Mouse (Mus musculus) thymus, postnatal 0 days (tissue): Measurements from ENCODE around the gene Odf3l1. TPM values are rescaled to one million over a fixed set of nuclear protein-coding genes. Genes with fewer than 3 reads are reported as not detected.
A peak's percentile ranks its signal among the peaks of the same experiment; 100 is the strongest.
"Not testable (repeated sequence)": the region's sequence is repeated elsewhere in the genome, so short reads cannot be mapped to it uniquely, and the experiment has no call there.

ENCODE experiments used
- DNase-seq: peaks from one replicate; pipeline ENCODE4 v3.0.0-alpha.2; 2015; ENCODE audit warnings: low spot score
- polyA plus RNA-seq: library from polyadenylated mRNA; unstranded; fragments of >200 nt; fragmentation: Nextera tagmentation; extraction: Ambion mirVana; gene quantifications from 2 replicates; pipeline ENCODE4 v1.2.1, GENCODE M21; 2015

Odf3l1 gene
- 0.13 TPM in 1 of 2 replicates, not detected in the other for polyA plus RNA-seq

DNA sequence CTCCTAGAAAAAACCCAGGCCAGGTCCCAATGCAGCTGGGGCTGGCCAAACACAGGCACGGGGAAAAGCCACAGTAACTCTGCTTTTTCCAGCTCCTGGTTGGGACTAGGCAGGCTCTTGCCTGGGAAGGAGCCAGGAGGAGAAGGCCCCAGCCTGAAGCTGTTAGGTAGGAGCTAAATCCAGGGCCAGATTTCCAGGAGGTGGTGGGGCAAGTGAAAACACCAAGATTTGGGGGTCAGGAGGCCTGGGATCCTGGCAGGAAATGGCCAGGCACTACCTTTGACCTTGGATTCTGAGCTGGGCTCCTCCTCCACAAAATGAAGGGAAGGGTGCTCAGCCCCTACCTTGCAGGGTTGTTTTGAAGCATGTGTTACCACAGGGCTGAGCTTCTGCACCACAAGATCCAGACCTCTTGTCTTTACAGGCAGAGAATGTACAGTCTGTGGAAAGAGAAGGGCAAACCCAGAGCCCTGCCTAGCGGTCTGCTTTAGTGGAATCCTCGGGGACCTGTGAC is at the start of gene Odf3l1:
Odf3l1 (minus strand) TSS at position 464 of the 514 bp plus-strand sequence.
- no peak for DNase-seq

DNA sequence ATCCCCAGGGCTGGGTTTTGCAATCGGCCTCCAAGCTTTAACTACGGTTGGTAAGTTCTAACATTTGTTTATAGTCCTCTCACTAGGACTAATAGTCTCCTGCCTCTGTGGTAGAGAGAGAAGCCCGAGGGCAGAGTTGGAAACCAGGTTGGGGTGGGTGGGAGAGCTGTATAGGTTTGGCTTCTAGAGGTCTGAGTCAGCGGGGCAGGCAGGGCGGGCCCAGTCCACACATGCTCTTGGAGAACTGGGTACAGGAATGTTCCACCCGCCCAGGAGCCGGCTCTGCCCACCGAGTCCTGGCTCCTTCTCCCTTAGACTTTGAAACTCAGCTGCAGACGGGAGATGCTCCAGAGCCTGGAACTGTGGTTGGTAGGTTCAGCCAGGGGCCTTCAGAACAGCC is 49.5 kb upstream of the Odf3l1 start:
- DNase-seq, result no peak

DNA sequence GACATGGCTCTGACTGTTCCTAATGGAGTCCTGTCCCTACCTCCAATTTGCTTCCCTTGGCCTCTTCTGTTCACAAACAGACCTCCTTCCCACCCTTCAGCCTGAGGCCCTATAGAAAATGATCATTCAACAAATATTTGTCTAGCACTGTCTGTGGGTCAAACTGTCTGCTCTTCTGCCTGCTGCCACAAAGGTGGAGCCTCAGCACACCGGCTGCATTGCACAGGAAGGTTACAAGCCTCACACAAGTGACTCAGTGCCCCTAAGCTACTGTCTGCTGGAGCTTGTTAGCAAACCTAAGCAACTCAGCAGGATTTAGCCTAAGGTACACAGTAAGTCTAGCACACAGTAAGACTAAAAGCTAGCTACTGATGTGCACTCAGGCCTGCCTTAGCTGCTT is 46.5 kb upstream of the Odf3l1 start:
- no peak for DNase-seq

DNA sequence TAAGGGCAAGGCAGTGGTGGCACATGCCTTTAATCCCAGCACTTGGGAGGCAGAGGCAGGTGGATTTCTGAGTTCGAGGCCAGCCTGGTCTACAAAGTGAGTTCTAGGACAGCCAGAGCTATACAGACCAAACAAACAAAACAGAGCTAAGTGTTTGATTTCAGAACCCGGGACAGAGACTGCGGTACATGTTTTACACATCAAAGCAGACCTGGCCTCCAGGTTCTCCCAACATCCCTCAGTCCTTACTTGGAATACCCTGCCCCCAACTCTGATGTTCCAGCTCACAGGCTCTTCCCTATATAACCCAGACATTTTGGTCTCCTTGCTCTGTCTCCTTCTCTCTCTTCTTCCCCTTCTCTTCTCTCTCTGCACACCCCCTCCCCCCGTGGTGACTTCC is 45.5 kb upstream of the Odf3l1 start:
- DNase-seq, result not testable (repeated sequence)

DNA sequence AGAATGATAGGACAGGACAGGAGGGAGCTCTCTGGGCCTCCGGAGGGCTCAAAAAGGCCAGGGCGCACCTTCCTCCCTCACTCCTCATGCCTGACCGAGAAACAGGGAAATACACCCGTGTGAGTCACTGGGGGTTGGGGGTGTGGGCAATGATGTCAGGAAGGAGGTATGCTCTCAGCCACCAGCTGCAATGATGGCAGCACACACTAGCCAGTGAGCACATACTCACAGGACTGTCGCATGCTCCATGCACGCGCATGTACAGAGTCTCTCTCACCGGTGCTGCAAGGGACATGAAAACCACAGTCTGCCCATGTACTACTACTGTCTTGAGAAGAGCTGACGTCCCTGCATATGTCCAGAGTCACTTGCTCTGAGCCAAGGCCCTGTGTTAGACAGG is 43.1 kb upstream of the Odf3l1 start:
- DNase-seq, result no peak

GRCm38 (mm10) chr9:56903662-56904061 is 39.2 kb upstream of the Odf3l1 start:
- no peak for DNase-seq

DNA sequence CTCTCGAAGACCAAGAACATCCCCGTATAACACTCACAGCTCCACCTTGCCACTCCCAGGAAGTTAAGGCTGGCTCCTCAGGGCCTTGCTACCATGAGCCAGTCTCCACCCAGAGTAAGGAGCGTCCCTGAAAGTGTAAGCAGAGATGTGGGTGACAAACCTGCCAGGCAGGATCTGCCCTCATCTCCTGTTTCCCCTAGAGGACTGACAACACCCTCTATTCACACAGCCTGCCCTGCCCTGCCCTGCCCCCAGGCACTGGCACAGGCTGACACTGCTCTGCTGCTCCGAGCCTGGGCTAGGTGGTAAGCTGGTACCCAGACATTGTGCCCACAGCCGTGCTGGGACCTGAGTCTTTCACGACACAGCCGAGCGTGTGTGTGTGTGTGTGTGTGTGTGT is 36.7 kb upstream of the Odf3l1 start:
- DNase-seq, result no peak

- peak; percentile 10 for DNase-seq
Observed at GRCm38 (mm10) chr9:56900571-56900970, 36.1 kb upstream of the Odf3l1 start.

GRCm38 (mm10) chr9:56900060-56900459 is 35.6 kb upstream of the Odf3l1 start:
- no peak for DNase-seq

DNA sequence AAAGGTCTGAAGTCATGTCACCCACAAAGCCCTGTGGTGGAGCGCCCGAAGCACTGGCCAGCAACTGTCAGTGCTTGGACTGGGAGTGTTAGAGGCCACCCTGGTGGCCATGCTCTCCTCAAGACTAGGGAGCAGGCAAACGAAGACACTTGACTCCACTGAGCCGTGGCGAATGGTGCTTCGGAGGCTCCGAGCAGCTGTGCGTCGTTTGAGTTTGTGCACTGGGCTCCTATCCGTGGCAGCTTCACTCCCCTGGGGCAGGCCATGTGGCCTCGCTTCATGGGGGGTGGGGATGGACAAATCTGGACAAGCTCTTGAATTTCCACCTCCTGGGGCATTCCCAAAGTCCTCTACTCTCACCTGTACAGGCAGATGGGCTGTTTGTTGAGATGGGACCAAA is 34.9 kb upstream of the Odf3l1 start:
- DNase-seq, result no peak

DNA sequence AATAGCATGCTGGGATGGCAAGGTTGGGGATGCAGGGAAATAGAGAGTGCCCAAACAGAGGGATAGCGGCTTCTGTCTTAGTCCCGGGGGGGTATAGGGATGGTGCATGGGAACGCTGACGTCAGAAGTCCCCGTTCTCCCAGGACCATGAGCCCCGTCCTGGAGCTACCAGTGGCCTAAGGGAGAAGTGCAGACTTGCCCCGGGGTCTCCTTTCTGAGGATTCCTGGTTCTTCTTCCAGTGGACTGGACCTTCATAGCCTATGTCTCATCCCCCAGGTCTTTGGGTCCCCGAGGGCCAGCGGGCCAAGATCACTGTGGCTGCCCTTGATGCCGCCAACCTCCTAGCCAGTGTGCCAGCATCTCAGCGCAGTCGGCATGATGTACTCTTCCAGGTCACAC is 32.3 kb upstream of the Odf3l1 start:
- DNase-seq, result no peak

DNA sequence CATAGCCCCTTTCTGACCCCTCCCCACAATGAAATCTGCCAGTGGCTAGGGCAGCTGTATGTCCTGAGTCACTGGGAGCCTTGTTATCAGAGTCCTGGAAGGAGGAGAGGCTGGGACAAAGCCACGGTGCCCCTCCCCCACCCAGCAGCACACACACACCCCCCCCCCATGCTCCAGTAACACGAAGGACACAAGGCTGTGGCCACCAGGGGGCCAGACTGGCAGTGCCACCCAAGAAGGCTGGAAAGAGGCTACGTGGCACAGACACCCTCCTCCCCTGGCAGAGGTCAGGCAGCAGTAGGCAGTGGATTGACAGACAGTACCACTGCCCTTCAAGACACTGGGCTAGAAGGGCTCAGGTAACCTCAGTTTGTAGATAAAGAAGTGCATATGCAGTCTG is 29.5 kb upstream of the Odf3l1 start:
- peak; percentile 10 for DNase-seq

DNA sequence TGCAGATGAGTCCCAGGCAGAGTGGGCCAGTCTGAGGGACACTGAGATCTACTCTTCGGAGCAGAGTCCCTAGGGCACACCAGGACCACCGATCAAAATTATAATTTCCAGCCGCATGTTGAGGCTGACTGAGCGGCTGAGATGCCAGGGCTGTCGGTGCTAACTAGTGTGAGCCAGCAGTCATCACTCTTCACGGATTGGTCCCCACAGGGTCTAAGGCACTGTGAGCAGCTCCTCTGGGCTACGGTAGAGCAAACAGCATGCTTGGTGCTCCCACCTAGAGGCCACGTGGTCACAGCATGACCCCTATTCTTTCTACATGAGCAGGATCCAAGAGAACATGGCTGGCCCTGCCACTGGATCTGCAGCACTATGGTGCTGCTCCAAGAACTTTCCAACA is 28.8 kb upstream of the Odf3l1 start:
- no peak for DNase-seq

DNA sequence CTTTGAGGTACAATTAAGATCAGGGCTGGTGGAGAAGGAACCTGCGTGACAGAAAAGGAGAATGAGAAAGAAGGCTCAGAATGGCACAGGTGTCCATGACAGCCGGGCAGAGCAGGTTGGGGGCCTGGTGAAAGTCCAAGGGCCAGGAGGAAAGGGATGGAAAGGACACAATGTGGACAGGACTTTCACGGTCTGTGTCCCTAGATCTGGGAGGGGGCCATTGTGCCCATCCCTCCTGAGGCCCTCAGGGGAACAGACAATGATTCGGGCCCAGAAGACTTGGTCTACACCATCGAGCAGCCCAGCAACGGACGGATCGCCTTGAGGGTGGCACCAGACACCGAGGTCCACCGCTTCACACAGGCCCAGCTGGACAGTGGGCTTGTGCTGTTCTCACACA is 27.6 kb upstream of the Odf3l1 start:
- no peak for DNase-seq

DNA sequence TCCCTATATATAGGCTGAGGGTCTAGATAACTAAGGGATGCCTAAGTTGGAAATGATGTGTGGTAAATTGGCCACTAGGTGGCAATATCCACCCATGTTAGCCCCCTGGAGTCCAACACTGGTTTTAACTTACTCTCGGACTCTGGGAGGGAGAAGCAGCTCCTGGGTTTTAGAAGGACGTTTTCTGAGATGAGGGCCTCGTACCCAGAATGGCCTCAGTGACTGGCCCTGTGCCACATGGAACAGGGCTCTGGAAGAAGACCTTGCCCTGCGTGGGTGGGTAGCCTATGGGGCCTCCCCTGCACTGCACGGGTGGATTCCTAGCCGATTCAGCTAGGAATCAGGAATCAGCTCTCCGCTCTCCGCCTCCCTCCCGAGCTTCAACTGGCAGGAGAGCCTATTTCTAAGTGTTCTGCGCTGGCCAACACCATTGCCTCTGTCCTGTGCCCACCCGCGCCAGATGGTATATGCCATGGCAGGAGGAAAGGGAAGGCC is 27.1 kb upstream of the Odf3l1 start:
- DNase-seq, result peak; percentile 74

GRCm38 (mm10) chr9:56890522-56891250 is 26.2 kb upstream of the Odf3l1 start:
- DNase-seq, result no peak

DNA sequence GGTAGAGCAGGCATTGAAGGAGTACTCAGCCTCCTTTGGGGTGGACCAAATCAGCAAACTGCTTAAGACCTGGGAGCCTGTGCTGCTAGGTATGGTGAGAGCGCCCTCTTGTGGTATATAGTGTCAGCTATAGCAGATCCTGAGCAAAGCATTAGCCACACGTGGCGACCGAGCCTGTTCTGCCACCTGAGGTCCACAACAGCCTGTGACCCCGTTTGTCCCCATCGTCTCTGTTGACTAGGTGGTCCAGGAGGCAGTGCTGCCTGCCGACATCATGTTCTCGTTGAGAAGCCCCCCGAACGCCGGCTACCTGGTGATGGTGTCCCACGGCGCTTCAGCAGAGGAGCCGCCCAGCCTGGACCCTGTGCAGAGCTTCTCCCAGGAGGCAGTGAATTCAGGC is 25.3 kb upstream of the Odf3l1 start:
- peak; percentile 86 for DNase-seq

- no peak for DNase-seq
Observed at GRCm38 (mm10) chr9:56887581-56887980, 23.1 kb upstream of the Odf3l1 start.

- DNase-seq, result no peak
Observed at GRCm38 (mm10) chr9:56886601-56887000, 22.1 kb upstream of the Odf3l1 start.

DNA sequence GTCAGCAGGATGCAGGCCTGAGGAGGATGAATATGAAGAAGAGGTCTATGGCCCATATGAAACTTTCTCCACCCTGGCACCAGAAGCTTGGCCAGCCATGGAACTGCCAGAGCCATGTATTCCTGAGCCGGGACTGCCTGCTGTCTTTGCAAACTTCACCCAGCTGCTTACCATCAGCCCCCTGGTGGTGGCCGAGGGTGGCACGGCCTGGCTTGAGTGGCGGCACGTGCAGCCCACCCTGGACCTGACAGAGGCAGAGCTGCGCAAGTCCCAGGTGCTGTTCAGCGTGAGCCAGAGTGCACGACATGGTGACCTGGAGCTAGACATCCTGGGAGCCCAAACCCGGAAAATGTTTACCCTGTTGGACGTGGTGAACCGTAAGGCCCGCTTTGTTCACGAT is 21.6 kb upstream of the Odf3l1 start:
- peak; percentile 41 for DNase-seq

- DNase-seq, result no peak
Observed at GRCm38 (mm10) chr9:56884328-56884727, 19.8 kb upstream of the Odf3l1 start.

- no peak for DNase-seq
Observed at GRCm38 (mm10) chr9:56883470-56883869, 19.0 kb upstream of the Odf3l1 start.

- no peak for DNase-seq
Observed at GRCm38 (mm10) chr9:56882818-56883217, 18.3 kb upstream of the Odf3l1 start.
